Comparison of ENCODE assay signal across 7 mouse cellular contexts in genomic region chr10:93162276-93162971, GRCm38 (mm10). TPM values are rescaled to one million over a fixed set of nuclear protein-coding genes. Genes with fewer than 3 reads are reported as not detected.
DNase-seq lines count a peak whose midpoint lies in the region; ATAC-seq and TF ChIP-seq lines count a peak whose summit lies in the region.

No protein-coding gene starts in this region.

- H3K4me1 ChIP-seq in spleen, adult 2 months (ENCODE audit: control insufficient read depth, insufficient read depth, insufficient read length), result peaks cover 18% of the 10 kb centered on the region
- H3K4me1 ChIP-seq in embryonic facial prominence, embryonic 12.5 days, result peaks cover 26% of the 10 kb centered on the region
- H3K4me1 ChIP-seq in limb, embryonic 13.5 days, result peaks cover 34% of the 10 kb centered on the region
- H3K4me1 ChIP-seq in stomach, postnatal 0 days (replicated peaks; ENCODE audit: control insufficient read depth, insufficient read depth), result peaks cover 3% of the 10 kb centered on the region

- no peak for DNase-seq in spleen, adult 2 months (ENCODE audit: low read depth in 1 of 2, low spot score in 2 of 2)
- DNase-seq in spleen, adult 12 weeks (ENCODE audit: low spot score), result no peak
- DNase-seq in stomach, postnatal 0 days (ENCODE audit: low spot score), result no peak
- DNase-seq in thymus, postnatal 25 days, result no peak

- TF ChIP-seq POLR2A in spleen, adult 2 months (IDR thresholded peaks at IDR 0.05; ENCODE audit: low read depth, low read length), result no peak

- H3K9me3 ChIP-seq in embryonic facial prominence, embryonic 12.5 days, result no peaks in the 10 kb centered on the region
- H3K9me3 ChIP-seq in limb, embryonic 13.5 days, result no peaks in the 10 kb centered on the region
- no peaks in the 10 kb centered on the region for H3K9me3 ChIP-seq in stomach, postnatal 0 days (ENCODE audit: control insufficient read depth, low read length)

- H3K27me3 ChIP-seq in spleen, adult 2 months (ENCODE audit: control insufficient read depth, insufficient read depth, low read length), result no peaks in the 10 kb centered on the region
- no peaks in the 10 kb centered on the region for H3K27me3 ChIP-seq in embryonic facial prominence, embryonic 12.5 days
- no peaks in the 10 kb centered on the region for H3K27me3 ChIP-seq in limb, embryonic 13.5 days
- H3K27me3 ChIP-seq in stomach, postnatal 0 days (ENCODE audit: control insufficient read depth, insufficient read depth, low read length), result no peaks in the 10 kb centered on the region

- H3K36me3 ChIP-seq in spleen, adult 2 months (ENCODE audit: control insufficient read depth, insufficient read depth, low read length), result no peaks in the 10 kb centered on the region
- H3K36me3 ChIP-seq in embryonic facial prominence, embryonic 12.5 days, result no peaks in the 10 kb centered on the region
- no peaks in the 10 kb centered on the region for H3K36me3 ChIP-seq in limb, embryonic 13.5 days
- no peaks in the 10 kb centered on the region for H3K36me3 ChIP-seq in stomach, postnatal 0 days (ENCODE audit: control insufficient read depth, insufficient read depth, low read length)

- WGBS in spleen, adult 2 months, result 17% methylated on average over 11 of the region's 11 CpGs
- WGBS in embryonic facial prominence, embryonic 12.5 days, result 18% methylated on average over 11 of the region's 11 CpGs
- 31% methylated on average over 11 of the region's 11 CpGs for WGBS in limb, embryonic 13.5 days
- 30% methylated on average over 11 of the region's 11 CpGs for WGBS in stomach, postnatal 0 days

- H3K9ac ChIP-seq in embryonic facial prominence, embryonic 12.5 days, result peak overlapping the region; percentile 97; the same call in 1 of the 2 replicates
- peak overlapping the region; percentile 96 for H3K9ac ChIP-seq in limb, embryonic 13.5 days
- H3K9ac ChIP-seq in stomach, postnatal 0 days (ENCODE audit: low read length), result peak overlapping the region; percentile 99

- no peak for ATAC-seq in embryonic facial prominence, embryonic 12.5 days (ENCODE audit: insufficient number of reproducible peaks, insufficient read depth, low FRiP score, low TSS enrichment)
- no peak for ATAC-seq in limb, embryonic 13.5 days (ENCODE audit: low FRiP score, low read depth)
- ATAC-seq in stomach, postnatal 0 days (ENCODE audit: low FRiP score, low TSS enrichment), result no peak
- ATAC-seq in cerebellum, adult (ENCODE audit: insufficient number of reproducible peaks, low FRiP score, low TSS enrichment), result no peak

- H3K4me2 ChIP-seq in embryonic facial prominence, embryonic 12.5 days (replicated peaks), result peak overlapping the region; percentile 73
- peak overlapping the region; percentile 80 for H3K4me2 ChIP-seq in limb, embryonic 13.5 days (replicated peaks)
- H3K4me2 ChIP-seq in stomach, postnatal 0 days (replicated peaks; ENCODE audit: low read depth), result peak overlapping the region; percentile 77

- peak overlapping the region; percentile 100 for H3K27ac ChIP-seq in spleen, adult 2 months (ENCODE audit: insufficient read depth, low read length)
- no peak overlapping the region for H3K27ac ChIP-seq in embryonic facial prominence, embryonic 12.5 days
- H3K27ac ChIP-seq in limb, embryonic 13.5 days, result peak overlapping the region; percentile 99; the same call in 1 of the 2 replicates
- H3K27ac ChIP-seq in stomach, postnatal 0 days (replicated peaks), result peak overlapping the region; percentile 100

- no peak for TF ChIP-seq EP300 in stomach, postnatal 0 days (optimal IDR thresholded peaks at IDR 0.05)

- peak overlapping the region; percentile 100 for H3K4me3 ChIP-seq in spleen, adult 2 months (ENCODE audit: extremely low read depth, insufficient read depth, insufficient read length)
- peak overlapping the region; percentile 96 for H3K4me3 ChIP-seq in embryonic facial prominence, embryonic 12.5 days
- H3K4me3 ChIP-seq in limb, embryonic 13.5 days, result peak overlapping the region; percentile 96
- peak overlapping the region; percentile 98 for H3K4me3 ChIP-seq in stomach, postnatal 0 days (ENCODE audit: low read depth, low read length)

- no peak for TF ChIP-seq CTCF in spleen, adult 2 months (IDR thresholded peaks at IDR 0.05; ENCODE audit: extremely low read depth, insufficient read depth, insufficient read length, insufficient replicate concordance)
- no peak for TF ChIP-seq CTCF in stomach, postnatal 0 days (IDR thresholded peaks at IDR 0.05; ENCODE audit: low read depth)

RNA-seq across cellular contexts. Expression of gene Cdk17, which starts 1.7 kb away (rescaled TPM):
- 18.5 and 27.3 TPM in 2 replicates for polyA plus RNA-seq in spleen, adult 2 months (2012; rRNA removed)
- 26.0 and 28.2 TPM in 2 replicates for polyA plus RNA-seq in embryonic facial prominence, embryonic 12.5 days (2016; fragmentation: Nextera tagmentation; extraction: Ambion mirVana)
- polyA plus RNA-seq in limb, embryonic 13.5 days (2015; fragmentation: Nextera tagmentation; extraction: Ambion mirVana), result 16.4 and 16.6 TPM in 2 replicates
- 8.2 and 8.6 TPM in 2 replicates for polyA plus RNA-seq in stomach, postnatal 0 days (2015; fragmentation: Nextera tagmentation; extraction: Ambion mirVana)
